Mouse (Mus musculus) MEL (cell line): Measurements from ENCODE around the gene 1700034J05Rik. TPM values are rescaled to one million over a fixed set of nuclear protein-coding genes. Genes with fewer than 3 reads are reported as not detected.
A peak's percentile ranks its signal among the peaks of the same experiment; 100 is the strongest.

ENCODE experiments used
- DNase-seq: peaks from one replicate; pipeline ENCODE4 v3.0.0; 2011; ENCODE audit warnings: low read depth, low spot score
- H3K27ac ChIP-seq: 2 replicates; pipeline ENCODE4 v1.5.1; 2012; ENCODE audit warnings: low read depth, mild to moderate bottlenecking, control low read depth, low read length, moderate library complexity; ENCODE audit not compliant: control insufficient read depth
- H3K27me3 ChIP-seq, 2 experiments: fragments of 150-350 bp in 1 of 2; sonication (generic) in 1 of 2; 2 replicates each; pipeline ENCODE4 v1.6.1; 2012; ENCODE audit warnings: low read length in 2 of 2, mild to moderate bottlenecking in 2 of 2, improper control_type of control experiment in 1 of 2, moderate library complexity in 1 of 2; ENCODE audit not compliant: insufficient read depth in 2 of 2, control insufficient read depth in 1 of 2
- H3K36me3 ChIP-seq, 2 experiments: 2 replicates each; pipeline ENCODE4 v1.6.1; 2012 to 2014; ENCODE audit warnings: low read length in 2 of 2, improper control_type of control experiment in 1 of 2, inconsistent platforms in 1 of 2, mild to moderate bottlenecking in 1 of 2; ENCODE audit not compliant: insufficient read depth in 2 of 2, control insufficient read depth in 1 of 2
- H3K4me1 ChIP-seq, 2 experiments: fragments of 150-350 bp in 1 of 2; sonication (generic) in 1 of 2; 2 replicates each; pipeline ENCODE4 v1.6.1; 2012; ENCODE audit warnings: low read length in 2 of 2, improper control_type of control experiment in 1 of 2, mild to moderate bottlenecking in 1 of 2; ENCODE audit not compliant: insufficient read depth in 2 of 2, control insufficient read depth in 1 of 2
- H3K4me3 ChIP-seq, 2 experiments: fragments of 150-350 bp in 1 of 2; sonication (generic) in 1 of 2; 2 replicates each; pipeline ENCODE4 v1.5.1; 2012; ENCODE audit warnings: low read depth in 2 of 2, low read length in 2 of 2, mild to moderate bottlenecking in 2 of 2, moderate library complexity in 2 of 2, control low read depth in 1 of 2, improper control_type of control experiment in 1 of 2; ENCODE audit not compliant: control insufficient read depth in 1 of 2, insufficient read depth in 1 of 2
- H3K79me2 ChIP-seq: 2 replicates; pipeline ENCODE4 v1.6.1; 2012; ENCODE audit warnings: mild to moderate bottlenecking, low read length, moderate library complexity; ENCODE audit not compliant: control insufficient read depth, poor library complexity, insufficient read depth
- H3K9ac ChIP-seq: 2 replicates; pipeline ENCODE4 v1.6.1; 2012; ENCODE audit warnings: low read depth, mild to moderate bottlenecking, control low read depth, low read length, moderate library complexity; ENCODE audit not compliant: control insufficient read depth, poor library complexity, severe bottlenecking
- H3K9me3 ChIP-seq: fragments of 150-350 bp; sonication (generic); replicated peaks from 2 replicates; pipeline ENCODE4 v1.6.1; 2012; ENCODE audit warnings: mild to moderate bottlenecking, low read length, improper control_type of control experiment, moderate library complexity; ENCODE audit not compliant: insufficient read depth
- CHD1 ChIP-seq: IDR thresholded peaks from 2 replicates; pipeline ENCODE4 v1.6.1; 2012; ENCODE audit warnings: low read depth, mild to moderate bottlenecking, inconsistent platforms, low read length, improper control_type of control experiment
- CTCF ChIP-seq, 3 experiments: IDR thresholded peaks in 2 of 3; conservative IDR thresholded peaks in 1 of 3; 2 replicates each; pipeline ENCODE4 v1.5.1; 2011 to 2012; ENCODE audit warnings: low read length in 3 of 3, low read depth in 2 of 3, mild to moderate bottlenecking in 2 of 3, improper control_type of control experiment in 1 of 3, inconsistent platforms in 1 of 3, mixed read lengths in 1 of 3, moderate library complexity in 1 of 3; ENCODE audit not compliant: control insufficient read depth in 1 of 3, insufficient read depth in 1 of 3, poor library complexity in 1 of 3, severe bottlenecking in 1 of 3
- HCFC1 ChIP-seq: IDR thresholded peaks from 2 replicates; pipeline ENCODE4 v1.6.1; 2012; ENCODE audit warnings: low read depth, mild to moderate bottlenecking, inconsistent platforms, low read length, improper control_type of control experiment, moderate library complexity
- JUND ChIP-seq: IDR thresholded peaks from 2 replicates; pipeline ENCODE4 v1.6.1; 2011; ENCODE audit warnings: low read depth, mild to moderate bottlenecking, improper control_type of control experiment, low read length
- MEF2A ChIP-seq: IDR thresholded peaks from 2 replicates; pipeline ENCODE4 v1.6.1; 2014; ENCODE audit warnings: low read depth, mild to moderate bottlenecking, inconsistent platforms, low read length, improper control_type of control experiment; ENCODE audit not compliant: poor library complexity, insufficient replicate concordance, severe bottlenecking; ENCODE audit errors: extremely low read depth
- MXI1 ChIP-seq: IDR thresholded peaks from 2 replicates; pipeline ENCODE4 v1.6.1; 2011; ENCODE audit warnings: mild to moderate bottlenecking, low read depth, low read length, improper control_type of control experiment
- POLR2A ChIP-seq, 2 experiments: IDR thresholded peaks; 2 replicates each; pipeline ENCODE4 v1.6.1; 2011 to 2012; ENCODE audit warnings: low read length in 2 of 2, mild to moderate bottlenecking in 2 of 2, control low read depth in 1 of 2, improper control_type of control experiment in 1 of 2, low read depth in 1 of 2, moderate library complexity in 1 of 2; ENCODE audit not compliant: control insufficient read depth in 1 of 2, insufficient read depth in 1 of 2, poor library complexity in 1 of 2
- RAD21 ChIP-seq: IDR thresholded peaks from 2 replicates; pipeline ENCODE4 v1.6.1; 2011; ENCODE audit warnings: mild to moderate bottlenecking, low read depth, low read length, improper control_type of control experiment
- SMC3 ChIP-seq: IDR thresholded peaks from 2 replicates; pipeline ENCODE4 v1.6.1; 2011; ENCODE audit warnings: low read depth, low read length, improper control_type of control experiment
- TAL1 ChIP-seq: IDR thresholded peaks from 2 replicates; pipeline ENCODE4 v1.6.1; 2012; ENCODE audit warnings: mild to moderate bottlenecking, inconsistent platforms, low read length, moderate library complexity, mixed read lengths
- ZC3H11A ChIP-seq: IDR thresholded peaks from 2 replicates; pipeline ENCODE4 v1.6.1; 2012; ENCODE audit warnings: low read depth, mild to moderate bottlenecking, inconsistent platforms, low read length, improper control_type of control experiment
- ZMIZ1 ChIP-seq: IDR thresholded peaks from 2 replicates; pipeline ENCODE4 v1.6.1; 2012; ENCODE audit warnings: low read depth, mild to moderate bottlenecking, inconsistent platforms, low read length, improper control_type of control experiment, moderate library complexity
- ZNF384 ChIP-seq: IDR thresholded peaks from 2 replicates; pipeline ENCODE4 v1.6.1; 2012; ENCODE audit warnings: low read depth, mild to moderate bottlenecking, inconsistent platforms, low read length, improper control_type of control experiment
- polyA plus RNA-seq, 2 experiments: library from polyadenylated mRNA; stranded (reverse) in 1 of 2; unstranded in 1 of 2; fragments of >175 nt in 1 of 2; fragments of >200 nt in 1 of 2; gene quantifications; 2 replicates each; pipeline versions ENCODE4 v1.2.1 to v1.2.4; 2012; ENCODE audit warnings: low replicate concordance in 2 of 2, low read depth in 1 of 2; ENCODE audit not compliant: insufficient read length in 2 of 2, insufficient read depth in 1 of 2, missing spikeins in 1 of 2
- total RNA-seq: library from RNA; depleted of rRNA; stranded (reverse); fragments of 300-350 nt; gene quantifications from 2 replicates; pipeline ENCODE4 v1.2.3, GENCODE M21; 2012

The 1700034J05Rik gene
- total and polyA plus RNA-seq, 3 experiments: not detected

DNA sequence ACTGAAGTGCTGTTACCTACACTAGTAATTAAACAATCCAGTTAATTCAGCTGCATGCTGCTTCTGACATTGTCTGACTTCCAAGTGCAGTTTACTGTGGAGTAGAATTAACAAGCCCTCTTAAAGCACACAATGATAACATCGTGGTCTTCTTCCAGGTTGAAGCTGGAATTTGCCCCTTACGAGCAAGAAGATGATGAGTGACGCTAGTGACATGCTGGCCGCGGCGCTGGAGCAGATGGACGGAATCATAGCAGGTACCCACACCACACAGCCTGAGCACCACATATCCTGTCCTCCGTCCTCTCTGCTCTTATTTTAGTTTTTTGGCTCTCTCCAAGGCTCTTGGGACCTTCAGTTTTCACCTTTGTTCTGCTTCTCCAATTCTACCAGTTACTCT lies 22.2 kb upstream of the 1700034J05Rik start:
- H3K4me1 ChIP-seq: no peaks in the 10 kb centered on the region
- H3K36me3 ChIP-seq: no peaks in the 10 kb centered on the region
- no peaks in the 10 kb centered on the region for H3K9me3 ChIP-seq
- H3K79me2 ChIP-seq: no peaks in the 10 kb centered on the region
- TF ChIP-seq CTCF (IDR thresholded peaks at IDR 0.05 in 2 of 3, conservative IDR thresholded peaks at IDR 0.05 in 1 of 3; ENCODE audit: control insufficient read depth in 1 of 3, insufficient read depth in 1 of 3, low read depth in 2 of 3, low read length in 3 of 3, poor library complexity in 1 of 3, severe bottlenecking in 1 of 3): no peak
- TF ChIP-seq CHD1: no peak
- TF ChIP-seq, all 39 proteins: peak for 0
- Histone ChIP-seq H3K27ac (no peak overlapping the region), H3K27me3 (no peaks in the 10 kb centered on the region), H3K4me3 (no peak overlapping the region), H3K9ac (no peak overlapping the region)
- DNase-seq: no peak

DNA sequence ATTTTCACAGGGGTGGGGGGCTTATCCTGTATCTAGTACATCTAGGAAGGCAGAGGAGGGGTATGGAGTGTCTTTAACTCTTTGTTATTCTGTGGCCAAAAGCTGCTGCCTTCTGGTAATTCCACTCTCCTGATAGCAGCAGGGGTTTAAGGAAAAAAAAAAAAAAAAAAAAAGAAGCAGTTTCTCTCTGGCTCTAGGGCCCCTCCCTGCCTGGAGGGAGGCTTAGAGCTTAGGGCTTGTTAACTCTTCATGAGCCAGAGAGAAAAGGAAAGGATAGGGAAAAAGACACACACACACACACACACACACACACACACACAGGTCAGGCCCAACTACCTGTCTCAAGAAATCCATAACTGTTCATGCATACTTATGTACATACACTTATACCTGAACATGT lies 19.6 kb upstream of the 1700034J05Rik start:
- Histone ChIP-seq H3K9ac (no peak overlapping the region), H3K27ac (no peak overlapping the region), H3K36me3 (no peaks in the 10 kb centered on the region), H3K27me3 (no peaks in the 10 kb centered on the region), H3K79me2 (no peaks in the 10 kb centered on the region), H3K4me1 (no peaks in the 10 kb centered on the region), H3K4me3 (no peak overlapping the region), H3K9me3 (no peaks in the 10 kb centered on the region)
- DNase-seq: no peak
- TF ChIP-seq ZNF384 (peak; percentile 60), MEF2A (no peak)

DNA sequence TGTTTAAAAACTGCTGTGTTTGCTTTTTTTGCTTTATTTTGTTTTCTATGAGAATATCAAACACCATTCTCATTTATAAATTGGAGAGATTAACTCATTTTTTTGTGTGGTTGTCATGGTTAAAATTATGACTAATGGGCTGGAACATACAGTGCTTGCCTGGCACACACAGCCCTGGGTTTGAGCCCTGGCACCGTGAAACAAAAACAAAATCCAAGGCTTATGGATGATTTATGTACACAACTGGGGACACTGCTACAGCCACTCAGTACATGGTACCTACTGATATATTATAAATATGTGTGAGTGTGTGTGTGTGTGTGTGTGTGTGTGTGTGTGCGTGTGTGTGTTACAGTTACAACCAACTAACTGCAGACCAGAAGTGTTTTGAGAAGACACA lies 19.2 kb upstream of the 1700034J05Rik start:
- Histone ChIP-seq H3K9ac (no peak overlapping the region), H3K36me3 (no peaks in the 10 kb centered on the region), H3K9me3 (no peaks in the 10 kb centered on the region), H3K27me3 (no peaks in the 10 kb centered on the region), H3K27ac (no peak overlapping the region), H3K4me1 (no peaks in the 10 kb centered on the region), H3K79me2 (no peaks in the 10 kb centered on the region), H3K4me3 (no peak overlapping the region)
- TF ChIP-seq JUND (no peak), TAL1 (no peak), MXI1 (no peak), ZNF384 (no peak), SMC3 (no peak), ZMIZ1 (no peak), POLR2A (IDR thresholded peaks at IDR 0.05; ENCODE audit: control insufficient read depth in 1 of 2, insufficient read depth in 1 of 2, low read depth in 1 of 2, low read length in 2 of 2, poor library complexity in 1 of 2) (no peak), ZC3H11A (no peak), RAD21 (no peak), HCFC1 (no peak)
- no peak for DNase-seq
